Mouse (Mus musculus): ENCODE measurements around the gene Emx1. TPM values are rescaled to one million over a fixed set of nuclear protein-coding genes. Genes with fewer than 3 reads are reported as not detected.
"Not testable (repeated sequence)": the region's sequence is repeated elsewhere in the genome, so short reads cannot be mapped to it uniquely, and the experiment has no call there.

Emx1 gene
- total and polyA plus RNA-seq, 3 experiments: not detected

DNA sequence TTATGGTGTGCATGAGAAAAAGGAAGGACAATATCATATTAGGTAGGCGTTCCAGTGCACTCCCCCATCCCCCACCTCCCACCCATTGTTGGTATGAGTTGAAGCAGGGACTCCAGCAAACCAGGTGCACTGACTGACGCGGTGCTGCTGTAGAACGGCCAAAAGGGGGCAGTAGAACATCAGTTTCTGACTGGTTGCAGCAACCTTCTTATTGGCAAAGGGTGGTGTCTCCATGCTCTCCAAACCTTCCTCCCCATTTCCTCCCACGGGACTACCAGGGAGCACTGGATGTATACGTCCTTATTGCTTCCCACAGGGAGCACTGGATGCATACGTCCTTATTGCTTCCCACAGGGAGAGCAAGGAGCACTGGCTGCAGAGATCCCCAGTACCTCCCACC lies 46.2 kb upstream of the Emx1 start:
- H3K4me3 ChIP-seq (replicated peaks in 1 of 3; ENCODE audit: low read depth in 2 of 3, low read length in 2 of 3, poor library complexity in 1 of 3); H3K36me3 ChIP-seq (replicated peaks in 1 of 2; ENCODE audit: control insufficient read depth in 1 of 2, insufficient read depth in 1 of 2, low read length in 1 of 2); H3K27ac ChIP-seq (ENCODE audit: insufficient read depth, low read depth); H3K4me2 ChIP-seq (ENCODE audit: insufficient read depth, low read depth, poor library complexity, severe bottlenecking); H3K9ac ChIP-seq (ENCODE audit: insufficient read depth, low read depth); H3K9me3 ChIP-seq (replicated peaks; ENCODE audit: low read length); H3K79me2 ChIP-seq (replicated peaks; ENCODE audit: control insufficient read depth, extremely low read depth, insufficient read depth, poor library complexity, severe bottlenecking); dilution Hi-C loops (cut with MboI; ENCODE audit: extremely low pct_ligation_motif_present, extremely low pct_unique_long_range_greater_than_20kb, low sequenced_read_pairs); H3K4me1 ChIP-seq (ENCODE audit: control insufficient read depth in 1 of 2, insufficient read depth in 2 of 2): not testable (repeated sequence)
- H3K27me3 ChIP-seq (replicated peaks): peaks cover 25% of the 10 kb centered on the region
- in situ Hi-C loops (cut with MboI; ENCODE audit: low pct_ligation_motif_present, low pct_unique_long_range_greater_than_20kb, low sequenced_read_pairs): loop anchor here (10.0 kb wide), 1 partner anchor 94 kb away; no protein-coding TSS in a partner anchor
- peak; percentile 59 for DNase-seq (ENCODE audit: extremely low read depth)
- TF ChIP-seq RAD21 (IDR thresholded peaks at IDR 0.05; ENCODE audit: low read depth, low read length): peak; percentile 54
- TF ChIP-seq CTCF (conservative IDR thresholded peaks at IDR 0.05 in 1 of 2, IDR thresholded peaks at IDR 0.05 in 1 of 2; ENCODE audit: low read depth in 2 of 2, low read length in 2 of 2): peak; percentile 45 to 68

DNA sequence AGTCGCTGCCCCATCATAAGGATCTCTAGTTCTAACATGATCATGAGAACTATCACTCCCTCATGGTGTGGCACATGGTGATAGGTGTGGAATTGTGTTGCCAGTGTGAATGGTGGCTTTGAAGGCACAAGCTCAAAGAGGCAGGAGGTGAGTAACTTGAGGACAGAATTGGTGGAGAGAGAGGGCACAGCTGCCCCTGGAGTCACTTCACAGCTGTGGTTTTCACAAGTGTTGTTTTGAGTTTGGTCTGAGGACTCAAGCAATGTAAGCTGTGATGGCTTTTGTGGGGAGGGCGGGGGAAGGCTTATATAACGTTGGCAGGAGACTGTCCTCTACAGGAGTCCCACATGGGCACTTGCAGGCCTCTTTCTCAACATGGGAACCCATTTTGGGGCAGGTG lies 42.8 kb upstream of the Emx1 start:
- no peaks in the 10 kb centered on the region for H3K4me1 ChIP-seq (ENCODE audit: control insufficient read depth in 1 of 2, insufficient read depth in 2 of 2)
- H3K4me2 ChIP-seq (ENCODE audit: insufficient read depth, low read depth, poor library complexity, severe bottlenecking): no peak overlapping the region
- no peak for TF ChIP-seq HCFC1 (IDR thresholded peaks at IDR 0.05; ENCODE audit: low read depth, low read length)
- dilution Hi-C loops (cut with MboI; ENCODE audit: extremely low pct_ligation_motif_present, extremely low pct_unique_long_range_greater_than_20kb, low sequenced_read_pairs) (no loop called here), in situ Hi-C loops (cut with MboI; ENCODE audit: low pct_ligation_motif_present, low pct_unique_long_range_greater_than_20kb, low sequenced_read_pairs) (loop anchor here (10.0 kb wide), 1 partner anchor 90 kb away; no protein-coding TSS in a partner anchor)
- no peak overlapping the region for H3K9ac ChIP-seq (ENCODE audit: insufficient read depth, low read depth)
- no peaks in the 10 kb centered on the region for H3K9me3 ChIP-seq (replicated peaks; ENCODE audit: low read length)
- DNase-seq (ENCODE audit: extremely low read depth): no peak
- no peaks in the 10 kb centered on the region for H3K79me2 ChIP-seq (replicated peaks; ENCODE audit: control insufficient read depth, extremely low read depth, insufficient read depth, poor library complexity, severe bottlenecking)
- no peak overlapping the region; the same call in 1 of the 2 replicates for H3K27ac ChIP-seq (ENCODE audit: insufficient read depth, low read depth)
- H3K4me3 ChIP-seq (replicated peaks in 1 of 3; ENCODE audit: low read depth in 2 of 3, low read length in 2 of 3, poor library complexity in 1 of 3): no peak overlapping the region
- H3K27me3 ChIP-seq (replicated peaks): peaks cover 58% of the 10 kb centered on the region
- no peaks in the 10 kb centered on the region for H3K36me3 ChIP-seq (replicated peaks in 1 of 2; ENCODE audit: control insufficient read depth in 1 of 2, insufficient read depth in 1 of 2, low read length in 1 of 2)

DNA sequence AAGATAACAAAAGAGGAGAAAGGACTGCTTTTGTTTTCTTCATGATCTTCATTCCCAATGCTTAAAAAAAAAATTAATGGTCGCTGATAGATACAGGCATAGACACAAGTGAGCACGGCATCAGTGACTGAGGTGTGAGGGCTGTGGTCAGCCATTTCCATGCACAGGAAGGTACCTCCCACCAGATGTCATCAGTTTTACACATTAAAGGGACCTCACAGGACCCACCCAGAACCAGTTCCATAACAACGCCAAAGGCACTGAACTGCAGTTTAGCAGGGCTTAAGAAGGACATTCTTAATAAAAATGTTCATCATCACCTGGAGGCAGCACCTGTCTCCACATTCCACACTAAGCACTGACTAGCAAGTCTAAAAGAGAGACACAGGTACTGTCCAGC lies 39.6 kb upstream of the Emx1 start:
- H3K9ac ChIP-seq (ENCODE audit: insufficient read depth, low read depth): no peak overlapping the region
- dilution Hi-C loops (cut with MboI; ENCODE audit: extremely low pct_ligation_motif_present, extremely low pct_unique_long_range_greater_than_20kb, low sequenced_read_pairs): no loop called here
- H3K27me3 ChIP-seq (replicated peaks): peaks cover 78% of the 10 kb centered on the region
- no peak for DNase-seq (ENCODE audit: extremely low read depth)
- H3K36me3 ChIP-seq (replicated peaks in 1 of 2; ENCODE audit: control insufficient read depth in 1 of 2, insufficient read depth in 1 of 2, low read length in 1 of 2): no peaks in the 10 kb centered on the region
- in situ Hi-C loops (cut with MboI; ENCODE audit: low pct_ligation_motif_present, low pct_unique_long_range_greater_than_20kb, low sequenced_read_pairs): loop anchor here (10.0 kb wide), 1 partner anchor 87 kb away; no protein-coding TSS in a partner anchor
- no peak overlapping the region for H3K27ac ChIP-seq (ENCODE audit: insufficient read depth, low read depth)
- TF ChIP-seq USF2 (conservative IDR thresholded peaks at IDR 0.05; ENCODE audit: low read depth, low read length): no peak
- no peak for TF ChIP-seq CHD2 (IDR thresholded peaks at IDR 0.05; ENCODE audit: low read length)
- no peak for TF ChIP-seq MAX (IDR thresholded peaks at IDR 0.05; ENCODE audit: low read length)
- no peak for TF ChIP-seq ZKSCAN1 (IDR thresholded peaks at IDR 0.05; ENCODE audit: borderline replicate concordance, low read depth, low read length)
- no peak for TF ChIP-seq ZC3H11A (IDR thresholded peaks at IDR 0.05; ENCODE audit: low read depth, low read length)
- no peak for TF ChIP-seq RCOR1 (conservative IDR thresholded peaks at IDR 0.05; ENCODE audit: low read depth, low read length)
- TF ChIP-seq TBP (conservative IDR thresholded peaks at IDR 0.05; ENCODE audit: low read depth, low read length): no peak
- TF ChIP-seq E2F4 (IDR thresholded peaks at IDR 0.05; ENCODE audit: insufficient replicate concordance, low read depth, low read length): no peak
- no peak for TF ChIP-seq CTCF (conservative IDR thresholded peaks at IDR 0.05 in 1 of 2, IDR thresholded peaks at IDR 0.05 in 1 of 2; ENCODE audit: low read depth in 2 of 2, low read length in 2 of 2)
- no peak for TF ChIP-seq ZNF384 (IDR thresholded peaks at IDR 0.05; ENCODE audit: low read depth, low read length)
- no peak for TF ChIP-seq ZMIZ1 (IDR thresholded peaks at IDR 0.05; ENCODE audit: low read depth, low read length)
- TF ChIP-seq KAT2A (IDR thresholded peaks at IDR 0.05; ENCODE audit: insufficient replicate concordance, low read length): no peak
- TF ChIP-seq SMC3 (IDR thresholded peaks at IDR 0.05; ENCODE audit: low read depth, low read length): no peak
- no peak for TF ChIP-seq EP300 (IDR thresholded peaks at IDR 0.05; ENCODE audit: low read length)
- no peak for TF ChIP-seq ETS1 (conservative IDR thresholded peaks at IDR 0.05; ENCODE audit: low read depth, low read length)
- TF ChIP-seq PAX5 (IDR thresholded peaks at IDR 0.05; ENCODE audit: low read length): no peak
- no peak for TF ChIP-seq POLR2A (IDR thresholded peaks at IDR 0.05; ENCODE audit: low read depth, low read length)
- H3K79me2 ChIP-seq (replicated peaks; ENCODE audit: control insufficient read depth, extremely low read depth, insufficient read depth, poor library complexity, severe bottlenecking): no peaks in the 10 kb centered on the region
- no peak overlapping the region for H3K4me3 ChIP-seq (replicated peaks in 1 of 3; ENCODE audit: low read depth in 2 of 3, low read length in 2 of 3, poor library complexity in 1 of 3)
- H3K4me1 ChIP-seq (ENCODE audit: control insufficient read depth in 1 of 2, insufficient read depth in 2 of 2): no peaks in the 10 kb centered on the region
- no peaks in the 10 kb centered on the region for H3K9me3 ChIP-seq (replicated peaks; ENCODE audit: low read length)
- no peak overlapping the region for H3K4me2 ChIP-seq (ENCODE audit: insufficient read depth, low read depth, poor library complexity, severe bottlenecking)
